Mouse (Mus musculus): ENCODE measurements around the gene Ppp2r2c. TPM values are rescaled to one million over a fixed set of nuclear protein-coding genes. Genes with fewer than 3 reads are reported as not detected.

Ppp2r2c gene
- polyA plus RNA-seq, 1 experiment from 2014 or later: 0.83 TPM

- H3K4me2 ChIP-seq: no peak overlapping the region
- H3K27me3 ChIP-seq: no peaks in the 10 kb centered on the region
- H3K4me1 ChIP-seq: no peaks in the 10 kb centered on the region
- no peak overlapping the region for H3K27ac ChIP-seq
- ATAC-seq (ENCODE audit: insufficient number of reproducible peaks, low FRiP score, low TSS enrichment, low read depth): no peak
- no peak overlapping the region for H3K4me3 ChIP-seq
- peaks cover 53% of the 10 kb centered on the region for H3K36me3 ChIP-seq
- 87% methylated on average over 8 of the region's 8 CpGs for WGBS
- no peak overlapping the region for H3K9ac ChIP-seq
- H3K9me3 ChIP-seq: no peaks in the 10 kb centered on the region
Measured at GRCm38 (mm10) chr5:36971587-36971986, 103.3 kb downstream of the Ppp2r2c start.

DNA sequence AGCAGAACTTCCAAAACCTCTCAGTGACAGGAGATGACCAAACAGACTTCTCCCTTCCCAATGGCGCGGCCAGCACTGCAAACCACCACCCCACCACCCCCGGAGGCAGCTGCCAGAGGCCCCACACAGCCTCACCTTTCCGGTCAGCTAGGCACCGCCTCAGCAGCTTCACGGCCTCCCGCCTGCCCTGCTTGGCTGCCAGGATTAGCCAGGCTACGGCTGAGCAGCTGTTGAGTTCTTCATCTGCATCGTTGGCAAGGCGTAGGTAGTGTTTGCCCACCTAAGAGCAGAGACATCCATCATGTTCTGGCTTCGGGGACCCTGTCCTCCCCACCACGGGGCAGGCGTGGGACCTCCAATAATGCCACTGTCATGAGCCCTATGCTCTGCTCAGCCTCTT, 107.0 kb downstream of the Ppp2r2c start:
- 79% methylated on average over 13 of the region's 13 CpGs for WGBS
- Histone ChIP-seq H3K9ac (no peak overlapping the region), H3K9me3 (no peaks in the 10 kb centered on the region), H3K4me3 (no peak overlapping the region), H3K4me2 (no peak overlapping the region), H3K4me1 (no peaks in the 10 kb centered on the region), H3K36me3 (peaks cover 31% of the 10 kb centered on the region), H3K27ac (no peak overlapping the region), H3K27me3 (no peaks in the 10 kb centered on the region)
- ATAC-seq (ENCODE audit: insufficient number of reproducible peaks, low FRiP score, low TSS enrichment, low read depth): no peak

- no peak for ATAC-seq (ENCODE audit: insufficient number of reproducible peaks, low FRiP score, low TSS enrichment, low read depth)
- H3K4me1 ChIP-seq: no peaks in the 10 kb centered on the region
- 64% methylated on average over 9 of the region's 9 CpGs for WGBS
- H3K36me3 ChIP-seq: peaks cover 25% of the 10 kb centered on the region
- H3K9ac ChIP-seq: no peak overlapping the region
- no peak overlapping the region for H3K4me2 ChIP-seq
- H3K27me3 ChIP-seq: no peaks in the 10 kb centered on the region
- no peaks in the 10 kb centered on the region for H3K9me3 ChIP-seq
- H3K4me3 ChIP-seq: no peak overlapping the region
- no peak overlapping the region for H3K27ac ChIP-seq
Measured at GRCm38 (mm10) chr5:36977809-36978208, 109.5 kb downstream of the Ppp2r2c start.

DNA sequence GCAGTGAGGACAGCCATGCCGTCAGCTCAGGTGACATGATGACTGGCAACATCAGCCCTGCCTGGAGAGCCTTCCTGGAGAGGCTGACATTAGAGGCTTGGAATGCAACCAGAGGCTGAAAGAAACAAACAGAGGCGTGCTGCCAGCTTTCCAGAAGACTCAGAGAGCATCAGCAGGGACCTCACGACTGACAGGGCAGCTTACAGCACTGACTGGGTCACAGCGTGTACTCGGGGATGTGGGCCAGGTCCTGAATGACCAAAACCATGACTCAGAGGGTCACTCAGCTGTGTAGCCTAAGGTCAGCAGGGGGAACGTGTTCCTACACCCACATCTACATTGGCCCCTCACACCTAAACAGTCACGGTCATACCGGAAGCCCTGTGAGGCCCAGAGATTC, 110.7 kb downstream of the Ppp2r2c start:
- WGBS: 73% methylated on average over 8 of the region's 8 CpGs

DNA sequence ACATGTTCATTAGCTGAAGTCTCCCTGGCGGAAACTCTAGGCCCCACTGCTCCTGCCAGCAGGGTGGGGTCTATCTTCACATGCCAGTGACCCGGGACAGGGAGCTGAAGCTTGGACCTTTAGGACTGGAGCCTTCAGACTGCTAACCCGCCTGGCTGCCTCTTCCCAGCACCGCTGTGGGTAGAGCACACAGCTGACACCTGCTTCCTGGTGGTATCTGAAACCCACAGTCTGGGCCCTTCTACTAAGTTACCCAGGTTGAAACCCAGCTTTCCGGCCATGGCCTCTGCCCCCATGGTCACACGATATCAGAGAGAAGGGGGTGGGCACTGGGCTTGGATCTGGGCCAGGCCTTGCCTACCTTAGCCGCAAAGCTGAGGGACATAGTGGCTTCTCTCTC, 111.3 kb downstream of the Ppp2r2c start:
- no peak for ATAC-seq (ENCODE audit: insufficient number of reproducible peaks, low FRiP score, low TSS enrichment, low read depth)
- Histone ChIP-seq H3K27ac (no peak overlapping the region), H3K9me3 (no peaks in the 10 kb centered on the region), H3K4me2 (no peak overlapping the region), H3K4me3 (no peak overlapping the region), H3K36me3 (peaks cover 25% of the 10 kb centered on the region), H3K4me1 (no peaks in the 10 kb centered on the region), H3K9ac (no peak overlapping the region), H3K27me3 (no peaks in the 10 kb centered on the region)
- 76% methylated on average over 7 of the region's 7 CpGs for WGBS

More for the DNA sequence above, 110.7 kb downstream of the Ppp2r2c start:
- Histone ChIP-seq H3K36me3 (peaks cover 25% of the 10 kb centered on the region), H3K4me3 (no peak overlapping the region), H3K9me3 (no peaks in the 10 kb centered on the region), H3K9ac (no peak overlapping the region), H3K4me2 (no peak overlapping the region), H3K4me1 (no peaks in the 10 kb centered on the region), H3K27ac (no peak overlapping the region), H3K27me3 (no peaks in the 10 kb centered on the region)
- no peak for ATAC-seq (ENCODE audit: insufficient number of reproducible peaks, low FRiP score, low TSS enrichment, low read depth)

DNA sequence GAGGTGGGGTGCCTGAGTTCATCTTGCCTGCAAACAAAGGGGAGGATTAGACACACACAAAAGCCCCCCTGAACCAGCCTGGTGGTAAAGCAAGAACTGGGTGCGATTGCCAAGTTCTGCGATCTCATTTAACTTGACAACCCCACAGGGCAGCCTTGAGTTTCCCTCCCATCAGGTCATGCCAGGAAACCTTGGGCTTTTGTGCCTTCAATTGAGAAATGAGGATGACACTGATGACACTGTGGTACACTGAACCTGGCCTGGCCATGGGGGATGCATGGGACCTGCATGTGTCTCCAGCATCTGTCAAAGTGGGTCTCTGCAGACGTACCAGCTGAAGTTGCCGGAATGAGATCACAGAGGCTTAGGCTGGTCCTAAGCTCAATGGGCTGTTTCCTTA, 114.0 kb downstream of the Ppp2r2c start:
- H3K4me3 ChIP-seq: no peak overlapping the region
- no peaks in the 10 kb centered on the region for H3K9me3 ChIP-seq
- no peak overlapping the region for H3K27ac ChIP-seq
- 90% methylated on average over 4 of the region's 4 CpGs for WGBS
- H3K36me3 ChIP-seq: peaks cover 11% of the 10 kb centered on the region
- H3K9ac ChIP-seq: no peak overlapping the region
- no peaks in the 10 kb centered on the region for H3K4me1 ChIP-seq
- H3K27me3 ChIP-seq: no peaks in the 10 kb centered on the region
- H3K4me2 ChIP-seq: no peak overlapping the region
- no peak for ATAC-seq (ENCODE audit: insufficient number of reproducible peaks, low FRiP score, low TSS enrichment, low read depth)

DNA sequence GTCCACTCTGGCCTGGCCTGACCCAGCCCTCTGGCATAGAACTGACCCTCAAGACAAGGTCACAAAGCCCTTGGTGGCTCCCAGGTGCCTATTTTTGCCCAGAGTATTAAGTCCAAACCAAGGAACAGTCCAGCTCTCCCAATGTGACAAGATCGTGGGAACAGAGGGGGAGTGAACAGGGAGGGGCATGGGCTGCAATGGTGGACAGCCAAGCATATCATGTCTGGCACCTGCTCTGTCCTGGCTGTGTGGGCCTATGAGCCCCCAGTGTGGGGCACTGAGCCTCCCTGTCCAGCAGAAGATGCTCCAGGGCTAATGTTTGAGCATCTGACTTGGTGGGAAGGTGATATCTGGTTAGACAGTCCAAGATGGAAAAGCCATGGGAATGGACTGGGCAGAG, 118.3 kb downstream of the Ppp2r2c start:
- 83% methylated on average over 1 of the region's 1 CpGs for WGBS
- no peak overlapping the region for H3K27ac ChIP-seq
- peaks cover 13% of the 10 kb centered on the region; the same call in 1 of the 2 replicates for H3K4me1 ChIP-seq
- no peak overlapping the region for H3K4me3 ChIP-seq
- H3K27me3 ChIP-seq: no peaks in the 10 kb centered on the region
- H3K4me2 ChIP-seq: no peak overlapping the region
- ATAC-seq (ENCODE audit: insufficient number of reproducible peaks, low FRiP score, low TSS enrichment, low read depth): no peak
- 0 out of 2 replicates have a peak, but pooled peaks cover 2% of the 10 kb centered on the region for H3K36me3 ChIP-seq
- no peak overlapping the region for H3K9ac ChIP-seq
- no peaks in the 10 kb centered on the region for H3K9me3 ChIP-seq

- no peak for ATAC-seq (ENCODE audit: insufficient number of reproducible peaks, low FRiP score, low TSS enrichment, low read depth)
- peaks cover 13% of the 10 kb centered on the region; the same call in 1 of the 2 replicates for H3K4me1 ChIP-seq
- no peaks in the 10 kb centered on the region for H3K36me3 ChIP-seq
- no peaks in the 10 kb centered on the region for H3K27me3 ChIP-seq
- no peaks in the 10 kb centered on the region for H3K9me3 ChIP-seq
- H3K4me2 ChIP-seq: peak overlapping the region; percentile 91
- peak overlapping the region; percentile 71; the same call in 1 of the 2 replicates for H3K27ac ChIP-seq
- peak overlapping the region; percentile 62 for H3K9ac ChIP-seq
- peak overlapping the region; percentile 75 for H3K4me3 ChIP-seq
- 8% methylated on average over 24 of the region's 24 CpGs for WGBS
Measured at GRCm38 (mm10) chr5:36988124-36988780, 119.9 kb downstream of the Ppp2r2c start.

DNA sequence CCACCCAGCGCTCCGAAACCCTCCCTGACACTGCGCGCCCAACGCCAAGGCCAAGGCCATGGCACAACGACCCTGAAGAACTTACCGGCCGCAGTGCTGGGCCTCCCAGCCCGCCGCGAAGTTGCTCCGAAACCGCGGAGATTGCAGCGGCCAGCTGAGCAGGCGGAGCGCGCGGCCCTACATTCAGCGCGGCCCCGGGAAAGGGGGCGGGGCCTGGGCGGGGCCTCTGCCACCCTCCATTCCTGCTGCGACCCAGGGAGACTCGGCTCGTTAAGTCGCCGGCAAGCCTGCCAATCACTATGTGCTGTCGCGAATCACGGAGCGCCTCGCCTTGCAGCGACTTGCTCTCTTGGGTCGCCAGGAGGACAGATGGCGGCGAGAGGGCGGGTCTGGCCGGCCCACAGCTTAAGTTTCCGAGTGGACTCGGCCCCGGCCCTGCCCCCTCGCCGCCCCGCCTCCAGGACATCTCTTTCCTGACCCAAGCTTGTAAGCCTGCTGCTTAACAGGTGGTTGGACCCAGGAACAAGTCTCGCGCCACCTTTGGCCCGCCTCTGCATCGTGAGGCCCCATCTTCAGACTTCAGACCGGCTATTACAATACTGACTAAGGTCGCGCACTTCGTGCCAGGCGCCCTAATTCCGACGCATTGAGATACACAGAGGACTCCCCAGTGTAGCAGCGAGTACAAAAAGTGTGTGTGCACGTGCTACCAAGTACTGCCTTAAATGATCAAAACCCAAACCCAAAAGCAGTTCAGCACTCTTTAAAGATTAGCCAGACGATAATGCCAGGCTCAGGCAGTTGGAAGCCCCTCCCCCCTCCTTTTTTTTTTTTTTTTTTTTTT, 120.7 kb downstream of the Ppp2r2c start, which contains the start of gene Wfs1:
Wfs1 (minus strand) TSS at position 425 of the 844 bp plus-strand sequence.
- Histone ChIP-seq H3K4me2 (peak within 1 kb of the TSS; percentile 91), H3K27me3 (no peaks in the 10 kb centered on the region), H3K36me3 (no peaks in the 10 kb centered on the region), H3K9me3 (no peaks in the 10 kb centered on the region), H3K4me1 (peaks cover 13% of the 10 kb centered on the region; the same call in 1 of the 2 replicates), H3K4me3 (peak within 1 kb of the TSS; percentile 75), H3K27ac (peak within 1 kb of the TSS; percentile 71; the same call in 1 of the 2 replicates), H3K9ac (peak within 1 kb of the TSS; percentile 62)
- WGBS: 2% methylated on average over 59 of the region's 60 CpGs
- peak; percentile 96 for ATAC-seq (ENCODE audit: insufficient number of reproducible peaks, low FRiP score, low TSS enrichment, low read depth)

DNA sequence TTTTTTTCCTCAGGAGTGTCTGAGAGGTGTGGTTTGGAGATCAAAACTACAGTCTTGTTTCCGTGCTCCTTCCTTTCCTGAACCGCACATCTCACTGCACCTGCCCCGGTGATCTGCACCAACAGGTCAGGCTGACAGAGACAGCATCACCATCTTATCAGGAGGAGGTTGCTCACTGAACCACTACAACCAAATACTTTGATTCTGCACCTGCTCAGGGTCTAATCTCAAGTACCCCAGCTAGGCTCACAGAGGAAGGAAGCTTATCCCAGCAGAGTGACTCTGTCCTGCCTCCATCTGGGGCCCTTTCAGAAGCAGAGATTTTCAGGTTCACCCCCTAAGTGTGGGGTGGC, 121.3 kb downstream of the Ppp2r2c start:
- Histone ChIP-seq H3K27ac (no peak overlapping the region), H3K4me3 (peak overlapping the region; percentile 75), H3K9ac (no peak overlapping the region), H3K27me3 (no peaks in the 10 kb centered on the region), H3K4me1 (peaks cover 13% of the 10 kb centered on the region; the same call in 1 of the 2 replicates), H3K36me3 (no peaks in the 10 kb centered on the region), H3K4me2 (peak overlapping the region; percentile 91), H3K9me3 (no peaks in the 10 kb centered on the region)
- WGBS: 8% methylated on average over 3 of the region's 3 CpGs
- no peak for ATAC-seq (ENCODE audit: insufficient number of reproducible peaks, low FRiP score, low TSS enrichment, low read depth)

DNA sequence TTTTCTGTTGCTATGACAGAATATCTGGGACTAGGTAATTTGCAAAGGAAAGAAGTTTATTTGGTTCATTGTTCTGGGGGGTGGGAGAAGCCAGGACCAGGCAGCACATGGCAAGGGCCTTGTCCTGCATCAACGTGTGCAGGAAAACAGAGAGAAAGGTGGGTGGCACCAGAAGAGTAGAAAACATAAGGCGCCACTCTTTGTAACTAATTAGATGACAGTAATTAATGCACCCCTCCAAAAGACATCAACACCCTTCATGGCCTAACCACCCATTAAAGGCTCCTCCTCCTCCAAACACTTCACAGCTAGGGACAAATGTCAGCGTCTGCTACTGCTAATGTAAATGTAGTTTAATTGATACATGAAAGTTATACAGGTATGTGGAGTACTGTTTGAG, 121.9 kb downstream of the Ppp2r2c start:
- 37% methylated on average over 3 of the region's 3 CpGs for WGBS
- Histone ChIP-seq H3K4me1 (peaks cover 13% of the 10 kb centered on the region; the same call in 1 of the 2 replicates), H3K4me3 (no peak overlapping the region), H3K4me2 (no peak overlapping the region), H3K9ac (no peak overlapping the region), H3K27ac (no peak overlapping the region), H3K36me3 (no peaks in the 10 kb centered on the region), H3K27me3 (no peaks in the 10 kb centered on the region), H3K9me3 (no peaks in the 10 kb centered on the region)
- ATAC-seq (ENCODE audit: insufficient number of reproducible peaks, low FRiP score, low TSS enrichment, low read depth): no peak
